Mouse (Mus musculus) liver, adult 2 months (tissue): ENCODE measurements around the gene Foxred2.

Experiments used
- CTCF ChIP-seq: fragments of 200-500 bp; IDR thresholded peaks from 2 replicates; pipeline ENCODE4 v1.5.1; 2011; ENCODE audit warnings: low read depth, low read length, control low read depth
- POLR2A ChIP-seq: fragments of 200-500 bp; IDR thresholded peaks from 2 replicates; pipeline ENCODE4 v1.6.1; 2011; ENCODE audit warnings: low read length, control low read depth; ENCODE audit not compliant: insufficient read depth; ENCODE audit errors: extremely low read depth

DNA sequence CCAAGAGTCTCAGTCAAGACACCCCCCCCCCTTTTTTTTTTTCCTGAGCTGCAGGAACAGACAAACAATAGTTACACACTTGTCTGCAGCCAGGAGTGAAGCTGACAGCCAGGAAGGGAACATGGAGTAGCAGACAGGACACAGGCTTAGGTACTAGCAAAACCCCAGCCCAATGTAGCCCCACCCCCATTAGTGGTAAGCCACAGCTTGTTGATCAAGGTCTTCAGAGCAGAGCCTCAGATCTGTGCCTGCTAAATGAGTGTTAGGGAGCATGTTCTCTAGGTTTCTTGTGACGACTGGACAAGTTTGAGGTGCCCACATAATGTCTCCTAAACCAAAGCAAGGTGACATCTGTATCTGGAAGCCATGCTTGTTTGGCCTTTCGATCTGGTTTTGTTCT, 2.2 kb downstream of the Foxred2 start:
- TF ChIP-seq CTCF: no peak
- no peak for TF ChIP-seq POLR2A
